Comparison of ENCODE assay signal across 7 mouse cellular contexts in the genomic region with DNA sequence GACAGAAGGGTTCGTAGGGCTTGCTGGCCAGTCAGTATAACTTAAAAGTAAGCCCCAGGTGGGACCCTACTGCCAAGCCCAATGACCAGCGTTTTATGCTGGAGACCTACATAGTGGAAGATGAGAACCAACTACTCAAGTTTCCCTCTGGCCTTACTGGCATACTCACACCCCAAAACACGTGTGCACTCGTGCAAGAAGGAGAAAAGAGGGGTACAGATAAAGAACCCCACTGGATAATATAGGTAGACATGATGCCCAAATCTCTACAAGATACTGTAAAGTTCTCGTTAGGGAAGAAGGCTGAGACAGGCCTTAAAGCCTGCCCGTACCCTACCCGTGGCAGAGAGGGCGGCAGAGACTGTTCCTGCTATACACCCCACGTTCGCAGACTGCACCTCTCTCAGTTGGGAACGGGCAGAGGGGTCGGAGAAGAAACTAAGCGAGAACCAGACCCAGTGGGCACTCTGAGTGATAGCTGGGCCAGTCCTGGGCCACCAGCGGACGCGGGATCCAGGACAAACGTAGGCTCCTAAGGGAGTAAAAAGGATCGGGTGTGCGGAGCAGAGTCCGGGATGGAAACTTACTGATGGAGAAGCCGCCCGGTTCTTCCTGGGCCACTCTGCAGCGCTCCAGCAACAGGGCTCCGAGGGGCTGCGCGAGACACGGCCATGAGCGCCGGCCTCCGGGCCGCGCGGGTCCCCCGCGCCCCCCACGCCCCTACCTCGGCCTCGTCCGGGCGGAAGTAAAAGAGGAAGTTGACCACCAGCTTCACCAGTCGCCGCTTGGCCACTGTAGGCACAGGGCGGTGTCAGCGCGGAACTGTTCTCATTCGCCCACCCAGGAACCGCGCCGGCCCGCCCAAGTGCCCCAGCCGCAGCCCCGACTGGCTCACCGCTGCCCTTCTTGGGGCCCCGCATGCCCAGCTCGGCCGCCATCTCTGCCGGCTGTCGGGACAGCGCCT. TPM values are rescaled to one million over a fixed set of nuclear protein-coding genes. Genes with fewer than 3 reads are reported as not detected.
DNase-seq lines count a peak whose midpoint lies in the region; ATAC-seq lines count a peak whose summit lies in the region.

No protein-coding gene starts in this region.

- peak overlapping the region; percentile 94 for H3K9ac ChIP-seq in embryonic facial prominence, embryonic 11.5 days (replicated peaks; ENCODE audit: low read length)
- peak overlapping the region; percentile 98 for H3K9ac ChIP-seq in hindbrain, embryonic 16.5 days (ENCODE audit: low read depth, low read length)

- H3K9me3 ChIP-seq in embryonic facial prominence, embryonic 11.5 days (replicated peaks; ENCODE audit: control insufficient read depth, low read length) = no peaks in the 10 kb centered on the region
- H3K9me3 ChIP-seq in hindbrain, embryonic 16.5 days (ENCODE audit: control insufficient read depth, low read length) = no peaks in the 10 kb centered on the region
- H3K9me3 ChIP-seq in megakaryocyte, embryonic 14.5 days = no peaks in the 10 kb centered on the region

- no peaks in the 10 kb centered on the region for H3K27me3 ChIP-seq in embryonic facial prominence, embryonic 11.5 days (ENCODE audit: control insufficient read depth, insufficient read depth, low read length)
- no peaks in the 10 kb centered on the region for H3K27me3 ChIP-seq in hindbrain, embryonic 16.5 days (replicated peaks; ENCODE audit: control insufficient read depth, insufficient read depth, low read length)
- no peaks in the 10 kb centered on the region for H3K27me3 ChIP-seq in megakaryocyte, embryonic 14.5 days (replicated peaks)

- H3K4me2 ChIP-seq in embryonic facial prominence, embryonic 11.5 days (ENCODE audit: low read depth, low read length) = peak overlapping the region; percentile 89
- H3K4me2 ChIP-seq in hindbrain, embryonic 16.5 days (ENCODE audit: low read length) = peak overlapping the region; percentile 94

- peaks cover 12% of the 10 kb centered on the region for H3K36me3 ChIP-seq in embryonic facial prominence, embryonic 11.5 days (replicated peaks; ENCODE audit: control insufficient read depth, insufficient read depth, low read depth, low read length)
- H3K36me3 ChIP-seq in hindbrain, embryonic 16.5 days (ENCODE audit: control insufficient read depth, insufficient read depth, low read length) = peaks cover 25% of the 10 kb centered on the region
- peaks cover 71% of the 10 kb centered on the region for H3K36me3 ChIP-seq in megakaryocyte, embryonic 14.5 days (replicated peaks; ENCODE audit: low read length)

- no peaks in the 10 kb centered on the region for H3K4me1 ChIP-seq in embryonic facial prominence, embryonic 11.5 days (ENCODE audit: control insufficient read depth, insufficient read depth, low read length)
- peaks cover 27% of the 10 kb centered on the region for H3K4me1 ChIP-seq in hindbrain, embryonic 16.5 days (ENCODE audit: control insufficient read depth, insufficient read depth, low read depth, low read length)
- peaks cover 68% of the 10 kb centered on the region for H3K4me1 ChIP-seq in megakaryocyte, embryonic 14.5 days

- DNase-seq in right cerebral cortex, postnatal 10 days (ENCODE audit: low spot score in 2 of 2) = peak; percentile 87 to 89
- DNase-seq in right cerebral cortex, postnatal 25 days = no peak
- no peak for DNase-seq in embryonic facial prominence, embryonic 11.5 days (ENCODE audit: low spot score)
- no peak for DNase-seq in right cerebral cortex, postnatal 4 days
- no peak for DNase-seq in urinary bladder, postnatal 4 days (ENCODE audit: low spot score in 2 of 2)

- peak overlapping the region; percentile 96 for H3K27ac ChIP-seq in embryonic facial prominence, embryonic 11.5 days (replicated peaks; ENCODE audit: low read depth, low read length)
- H3K27ac ChIP-seq in hindbrain, embryonic 16.5 days (ENCODE audit: low read depth, low read length) = peak overlapping the region; percentile 98

- H3K4me3 ChIP-seq in embryonic facial prominence, embryonic 11.5 days (ENCODE audit: low read depth, low read length) = peak overlapping the region; percentile 87
- H3K4me3 ChIP-seq in hindbrain, embryonic 16.5 days (ENCODE audit: low read length) = peak overlapping the region; percentile 91
- H3K4me3 ChIP-seq in megakaryocyte, embryonic 14.5 days (replicated peaks) = peak overlapping the region; percentile 100

- WGBS in embryonic facial prominence, embryonic 11.5 days = 2% methylated on average over 59 of the region's 59 CpGs
- WGBS in hindbrain, embryonic 16.5 days = 2% methylated on average over 59 of the region's 59 CpGs

- peak; percentile 63 for ATAC-seq in embryonic facial prominence, embryonic 11.5 days (replicated peaks; ENCODE audit: insufficient number of reproducible peaks, low FRiP score, low TSS enrichment, low read depth)
- peak; percentile 75 for ATAC-seq in hindbrain, embryonic 16.5 days

RNA-seq across cellular contexts. Expression of a gene that starts 0.5 kb away (rescaled TPM):
- polyA plus RNA-seq in embryonic facial prominence, embryonic 11.5 days (2014; fragmentation: Nextera tagmentation; extraction: Ambion mirVana) = 92.6 and 93.9 TPM in 2 replicates
- polyA plus RNA-seq in hindbrain, embryonic 16.5 days (2015; fragmentation: Nextera tagmentation; extraction: Ambion mirVana) = 44.7 and 59.9 TPM in 2 replicates
- 413 and 1,110 TPM in 2 replicates for polyA plus RNA-seq in megakaryocyte, embryonic 14.5 days (2012; ENCODE audit: insufficient read depth, low replicate concordance)

RNA-seq across cellular contexts. Expression of a gene that starts 1.0 kb away (rescaled TPM):
- polyA plus RNA-seq in embryonic facial prominence, embryonic 11.5 days (2014; fragmentation: Nextera tagmentation; extraction: Ambion mirVana) = 119 and 137 TPM in 2 replicates
- 129 and 140 TPM in 2 replicates for polyA plus RNA-seq in hindbrain, embryonic 16.5 days (2015; fragmentation: Nextera tagmentation; extraction: Ambion mirVana)
- polyA plus RNA-seq in megakaryocyte, embryonic 14.5 days (2012; ENCODE audit: insufficient read depth, low replicate concordance) = 184 and 251 TPM in 2 replicates

RNA-seq across cellular contexts. Expression of a gene that starts 7.6 kb away (rescaled TPM):
- not detected in 2 replicates for polyA plus RNA-seq in embryonic facial prominence, embryonic 11.5 days (2014; fragmentation: Nextera tagmentation; extraction: Ambion mirVana)
- polyA plus RNA-seq in hindbrain, embryonic 16.5 days (2015; fragmentation: Nextera tagmentation; extraction: Ambion mirVana) = not detected in 2 replicates
- polyA plus RNA-seq in megakaryocyte, embryonic 14.5 days (2012; ENCODE audit: insufficient read depth, low replicate concordance) = 1.1 and 5.5 TPM in 2 replicates

RNA-seq across cellular contexts. Expression of a gene that starts 15.8 kb away (rescaled TPM):
- polyA plus RNA-seq in embryonic facial prominence, embryonic 11.5 days (2014; fragmentation: Nextera tagmentation; extraction: Ambion mirVana) = 0.60 and 1.2 TPM in 2 replicates
- 1.1 and 1.2 TPM in 2 replicates for polyA plus RNA-seq in hindbrain, embryonic 16.5 days (2015; fragmentation: Nextera tagmentation; extraction: Ambion mirVana)
- not detected in 2 replicates for polyA plus RNA-seq in megakaryocyte, embryonic 14.5 days (2012; ENCODE audit: insufficient read depth, low replicate concordance)

RNA-seq across cellular contexts. Expression of a gene that starts 29.0 kb away (rescaled TPM):
- polyA plus RNA-seq in embryonic facial prominence, embryonic 11.5 days (2014; fragmentation: Nextera tagmentation; extraction: Ambion mirVana) = 1,818 and 1,942 TPM in 2 replicates
- polyA plus RNA-seq in hindbrain, embryonic 16.5 days (2015; fragmentation: Nextera tagmentation; extraction: Ambion mirVana) = 1,272 and 1,293 TPM in 2 replicates
- 2,272 and 5,289 TPM in 2 replicates for polyA plus RNA-seq in megakaryocyte, embryonic 14.5 days (2012; ENCODE audit: insufficient read depth, low replicate concordance)

Comparison
In these comparisons a context has a peak if more than half of its experiments do, and no peak if none do; other contexts are left out.
1. DNase-seq: peak in right cerebral cortex, postnatal 10 days (2 of 2); none in right cerebral cortex, postnatal 25 days (single experiment), embryonic facial prominence, embryonic 11.5 days (single experiment), right cerebral cortex, postnatal 4 days (single experiment) and urinary bladder, postnatal 4 days (0 of 2).
2. Peak in every context shown above with its lines, with median percentiles within 50 percentile points of each other: H3K4me3 ChIP-seq.